Mouse (Mus musculus) heart, embryonic 14.5 days (tissue): ENCODE data around the gene Grm6. TPM values are rescaled to one million over a fixed set of nuclear protein-coding genes. Genes with fewer than 3 reads are reported as not detected.

Source experiments
- ATAC-seq: fragments of 200-750 bp; cut with Nextera tagmentation; 2 replicates; pipeline ENCODE4 v1.8.0; 2017; ENCODE audit warnings: low read depth, moderate TSS enrichment; ENCODE audit not compliant: insufficient number of reproducible peaks, insufficient read depth, low FRiP score
- H3K27ac ChIP-seq, 2 experiments: fragments of 200-500 bp in 1 of 2; fragments of 300-500 bp in 1 of 2; sonication (generic) in 1 of 2; replicated peaks in 1 of 2; 2 replicates each; pipeline ENCODE4 v1.5.1; 2012 to 2014; ENCODE audit warnings: low read depth in 2 of 2, low read length in 2 of 2, control low read depth in 1 of 2, mild to moderate bottlenecking in 1 of 2, mixed read lengths in 1 of 2; ENCODE audit not compliant: control insufficient read depth in 1 of 2, insufficient read depth in 1 of 2
- H3K27me3 ChIP-seq: fragments of 300-500 bp; sonication (generic); 2 replicates; pipeline ENCODE4 v1.6.1; 2014; ENCODE audit warnings: mild to moderate bottlenecking, low read length, control low read depth; ENCODE audit not compliant: control insufficient read depth, insufficient read depth
- H3K36me3 ChIP-seq: fragments of 300-500 bp; sonication (generic); 2 replicates; pipeline ENCODE4 v1.6.1; 2014; ENCODE audit warnings: mild to moderate bottlenecking, control low read depth, low read length, mixed read lengths; ENCODE audit not compliant: control insufficient read depth, insufficient read depth
- H3K4me1 ChIP-seq, 2 experiments: fragments of 200-500 bp in 1 of 2; fragments of 300-500 bp in 1 of 2; sonication (generic) in 1 of 2; 2 replicates each; pipeline ENCODE4 v1.6.1; 2012 to 2014; ENCODE audit warnings: low read length in 2 of 2, control low read depth in 1 of 2, mixed read lengths in 1 of 2; ENCODE audit not compliant: control insufficient read depth in 2 of 2, insufficient read depth in 2 of 2
- H3K4me2 ChIP-seq: fragments of 300-500 bp; sonication (generic); 2 replicates; pipeline ENCODE4 v1.6.1; 2014; ENCODE audit warnings: mild to moderate bottlenecking, low read length
- H3K4me3 ChIP-seq, 2 experiments: fragments of 200-500 bp in 1 of 2; fragments of 300-500 bp in 1 of 2; sonication (generic) in 1 of 2; 2 replicates each; pipeline ENCODE4 v1.5.1; 2012 to 2014; ENCODE audit warnings: low read length in 2 of 2, mild to moderate bottlenecking in 2 of 2, control low read depth in 1 of 2, low read depth in 1 of 2, moderate library complexity in 1 of 2; ENCODE audit not compliant: control insufficient read depth in 1 of 2, insufficient read depth in 1 of 2
- H3K9ac ChIP-seq: fragments of 300-500 bp; sonication (generic); 2 replicates; pipeline ENCODE4 v1.6.1; 2014; ENCODE audit warnings: mild to moderate bottlenecking, low read length
- H3K9me3 ChIP-seq: fragments of 300-500 bp; sonication (generic); 2 replicates; pipeline ENCODE4 v1.6.1; 2016; ENCODE audit warnings: low read length, control low read depth; ENCODE audit not compliant: control insufficient read depth
- WGBS: fragments of 180-500 bp; shearing (Covaris S2); extraction: QIAGEN DNeasy Blood & Tissue Kit; methylation state at CpG from one replicate; pipeline ENCODE4 v1.1.7; 2014; 5-methylcytosine and 5-hydroxymethylcytosine counted together
- polyA plus RNA-seq: library from polyadenylated mRNA; unstranded; fragments of >200 nt; fragmentation: Nextera tagmentation; extraction: Ambion mirVana; gene quantifications from 2 replicates; pipeline ENCODE4 v1.2.1, GENCODE M21; 2014

The Grm6 gene
- polyA plus RNA-seq, 1 experiment from 2014 or later, result 0.08 TPM

GRCm38 (mm10) chr11:50847047-50847446 lies 3.4 kb upstream of the Grm6 start:
- 74% methylated on average over 5 of the region's 5 CpGs for WGBS
- Histone ChIP-seq H3K9ac (no peak overlapping the region), H3K4me2 (no peak overlapping the region), H3K27me3 (peaks cover 47% of the 10 kb centered on the region), H3K36me3 (no peaks in the 10 kb centered on the region), H3K4me3 (no peak overlapping the region), H3K27ac (no peak overlapping the region), H3K9me3 (peaks cover 7% of the 10 kb centered on the region), H3K4me1 (peaks cover 0 to 22% of the 10 kb centered on the region in 2 experiments; a peak in 3 of 4 replicates)
- ATAC-seq, result no peak

- no peaks in the 10 kb centered on the region for H3K36me3 ChIP-seq
- peak overlapping the region; percentile 90; the same call in 1 of the 2 replicates for H3K4me2 ChIP-seq
- no peak overlapping the region for H3K9ac ChIP-seq
- peaks cover 7% of the 10 kb centered on the region for H3K9me3 ChIP-seq
- ATAC-seq, result no peak
- H3K27me3 ChIP-seq, result peaks cover 58% of the 10 kb centered on the region
- no peak overlapping the region for H3K4me3 ChIP-seq
- peaks cover 0 to 22% of the 10 kb centered on the region in 2 experiments; a peak in 3 of 4 replicates for H3K4me1 ChIP-seq
- H3K27ac ChIP-seq, result no peak overlapping the region
- WGBS, result 38% methylated on average over 3 of the region's 3 CpGs
These were observed 1.9 kb upstream of the Grm6 start for GRCm38 (mm10) chr11:50848520-50849137.

GRCm38 (mm10) chr11:50849310-50849709 lies 1.2 kb upstream of the Grm6 start:
- Histone ChIP-seq H3K4me1 (peaks cover 0 to 22% of the 10 kb centered on the region in 2 experiments; a peak in 3 of 4 replicates), H3K36me3 (no peaks in the 10 kb centered on the region), H3K9me3 (peaks cover 7% of the 10 kb centered on the region), H3K4me3 (no peak overlapping the region), H3K4me2 (peak overlapping the region; percentile 90), H3K9ac (no peak overlapping the region), H3K27me3 (peaks cover 58% of the 10 kb centered on the region), H3K27ac (no peak overlapping the region)
- ATAC-seq, result no peak
- 6% methylated on average over 10 of the region's 10 CpGs for WGBS

- H3K27me3 ChIP-seq, result peaks cover 58% of the 10 kb centered on the region
- H3K9me3 ChIP-seq, result peaks cover 7% of the 10 kb centered on the region
- WGBS, result under 1% methylated on average over 63 of the region's 72 CpGs
- H3K4me1 ChIP-seq, result peaks cover 0 to 22% of the 10 kb centered on the region in 2 experiments; a peak in 3 of 4 replicates
- H3K27ac ChIP-seq, result no peak overlapping the region
- H3K4me3 ChIP-seq, result peak overlapping the region; percentile 39 to 48
- peak overlapping the region; percentile 41 for H3K9ac ChIP-seq
- no peak for ATAC-seq
- H3K36me3 ChIP-seq, result no peaks in the 10 kb centered on the region
- peak overlapping the region; percentile 90 for H3K4me2 ChIP-seq
These were observed 610 bp downstream of the Grm6 start for GRCm38 (mm10) chr11:50850989-50851601.

- H3K9me3 ChIP-seq, result peaks cover 21% of the 10 kb centered on the region
- no peak overlapping the region for H3K9ac ChIP-seq
- ATAC-seq, result no peak
- H3K27ac ChIP-seq, result no peak overlapping the region
- no peak overlapping the region for H3K4me2 ChIP-seq
- H3K4me3 ChIP-seq, result no peak overlapping the region
- no peaks in the 10 kb centered on the region for H3K4me1 ChIP-seq
- peaks cover 28% of the 10 kb centered on the region for H3K36me3 ChIP-seq
- H3K27me3 ChIP-seq, result no peaks in the 10 kb centered on the region
- 82% methylated on average over 3 of the region's 3 CpGs for WGBS
These were observed 28.2 kb downstream of the Grm6 start for GRCm38 (mm10) chr11:50878641-50879040.

GRCm38 (mm10) chr11:50883756-50884155 lies 33.3 kb downstream of the Grm6 start:
- whole genome bisulfite sequencing, result 76% methylated on average over 3 of the region's 3 CpGs
- Histone ChIP-seq H3K4me1 (peaks cover 0 to 8% of the 10 kb centered on the region in 2 experiments; a peak in 3 of 4 replicates), H3K4me3 (no peak overlapping the region), H3K27ac (no peak overlapping the region), H3K36me3 (peaks cover 16% of the 10 kb centered on the region), H3K27me3 (no peaks in the 10 kb centered on the region), H3K9ac (no peak overlapping the region), H3K4me2 (no peak overlapping the region), H3K9me3 (no peaks in the 10 kb centered on the region)
- no peak for ATAC-seq

GRCm38 (mm10) chr11:50886231-50886932 lies 35.9 kb downstream of the Grm6 start:
- no peaks in the 10 kb centered on the region for H3K9me3 ChIP-seq
- ATAC-seq, result no peak
- WGBS, result 56% methylated on average over 8 of the region's 8 CpGs
- no peak overlapping the region for H3K27ac ChIP-seq
- H3K4me1 ChIP-seq, result peaks cover 0 to 8% of the 10 kb centered on the region in 2 experiments; a peak in 3 of 4 replicates
- peak overlapping the region; percentile 87 for H3K4me2 ChIP-seq
- no peaks in the 10 kb centered on the region for H3K27me3 ChIP-seq
- peaks cover 16% of the 10 kb centered on the region for H3K36me3 ChIP-seq
- peak overlapping the region; percentile 51 to 52 for H3K4me3 ChIP-seq
- H3K9ac ChIP-seq, result peak overlapping the region; percentile 76
